Mouse (Mus musculus) embryonic facial prominence, embryonic 12.5 days (tissue): ENCODE measurements around the gene Ikzf3. TPM values are rescaled to one million over a fixed set of nuclear protein-coding genes. Genes with fewer than 3 reads are reported as not detected.

Experiments
- ATAC-seq: fragments of 200-750 bp; cut with Nextera tagmentation; 2 replicates; pipeline ENCODE4 v1.8.0; 2017; ENCODE audit not compliant: insufficient number of reproducible peaks, insufficient read depth, low FRiP score, low TSS enrichment
- H3K27ac ChIP-seq: fragments of 300-500 bp; sonication (generic); 2 replicates; pipeline ENCODE4 v1.5.1; 2016; ENCODE audit warnings: mild to moderate bottlenecking
- H3K27me3 ChIP-seq: fragments of 300-500 bp; sonication (generic); 2 replicates; pipeline ENCODE4 v1.6.1; 2016; ENCODE audit warnings: mild to moderate bottlenecking, moderate library complexity
- H3K36me3 ChIP-seq: fragments of 300-500 bp; sonication (generic); 2 replicates; pipeline ENCODE4 v1.6.1; 2016; ENCODE audit warnings: mild to moderate bottlenecking
- H3K4me1 ChIP-seq: fragments of 300-500 bp; sonication (generic); 2 replicates; pipeline ENCODE4 v1.6.1; 2016
- H3K4me2 ChIP-seq: fragments of 300-500 bp; sonication (generic); replicated peaks from 2 replicates; pipeline ENCODE4 v1.6.1; 2016; ENCODE audit warnings: mild to moderate bottlenecking, moderate library complexity
- H3K4me3 ChIP-seq: fragments of 300-500 bp; sonication (generic); 2 replicates; pipeline ENCODE4 v1.5.1; 2016; ENCODE audit warnings: mild to moderate bottlenecking
- H3K9ac ChIP-seq: fragments of 300-500 bp; sonication (generic); 2 replicates; pipeline ENCODE4 v1.6.1; 2016; ENCODE audit warnings: mild to moderate bottlenecking, moderate library complexity
- H3K9me3 ChIP-seq: fragments of 300-500 bp; sonication (generic); 2 replicates; pipeline ENCODE4 v1.6.1; 2016; ENCODE audit warnings: mild to moderate bottlenecking, moderate library complexity
- WGBS: fragments of 180-500 bp; shearing (Covaris S2); methylation state at CpG from one replicate; pipeline ENCODE4 v1.1.7; 2016; 5-methylcytosine and 5-hydroxymethylcytosine counted together
- polyA plus RNA-seq: library from polyadenylated mRNA; unstranded; fragments of >200 nt; fragmentation: Nextera tagmentation; extraction: Ambion mirVana; gene quantifications from 2 replicates; pipeline ENCODE4 v1.2.1, GENCODE M21; 2016

Ikzf3 gene
- polyA plus RNA-seq, 1 experiment from 2014 or later: 0.47 TPM

DNA sequence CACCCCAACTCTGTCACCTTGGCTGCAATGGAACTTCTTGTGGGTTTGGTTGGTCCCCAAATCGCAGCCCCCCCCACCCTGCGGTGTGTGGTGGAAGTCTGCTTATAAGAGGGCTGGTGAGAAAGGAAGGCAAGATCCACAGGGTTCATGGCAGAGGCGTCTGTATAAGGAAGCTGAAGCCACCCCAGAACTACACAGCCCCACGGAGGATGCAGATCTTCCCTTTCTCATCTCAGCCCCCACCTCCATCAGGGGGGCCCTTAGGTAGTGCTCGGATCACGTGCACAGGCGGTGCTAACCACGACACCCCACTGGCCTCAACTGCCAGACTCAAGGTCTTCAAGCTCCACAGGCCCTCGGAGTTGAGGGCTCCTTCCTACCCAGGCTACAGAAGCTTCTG, 81.9 kb downstream of the Ikzf3 start:
- Histone ChIP-seq H3K4me2 (no peak overlapping the region), H3K9ac (no peak overlapping the region), H3K36me3 (no peaks in the 10 kb centered on the region), H3K4me3 (no peak overlapping the region), H3K27ac (no peak overlapping the region), H3K27me3 (peaks cover 35% of the 10 kb centered on the region), H3K9me3 (no peaks in the 10 kb centered on the region), H3K4me1 (no peaks in the 10 kb centered on the region)
- no peak for ATAC-seq
- 86% methylated on average over 9 of the region's 9 CpGs for WGBS

DNA sequence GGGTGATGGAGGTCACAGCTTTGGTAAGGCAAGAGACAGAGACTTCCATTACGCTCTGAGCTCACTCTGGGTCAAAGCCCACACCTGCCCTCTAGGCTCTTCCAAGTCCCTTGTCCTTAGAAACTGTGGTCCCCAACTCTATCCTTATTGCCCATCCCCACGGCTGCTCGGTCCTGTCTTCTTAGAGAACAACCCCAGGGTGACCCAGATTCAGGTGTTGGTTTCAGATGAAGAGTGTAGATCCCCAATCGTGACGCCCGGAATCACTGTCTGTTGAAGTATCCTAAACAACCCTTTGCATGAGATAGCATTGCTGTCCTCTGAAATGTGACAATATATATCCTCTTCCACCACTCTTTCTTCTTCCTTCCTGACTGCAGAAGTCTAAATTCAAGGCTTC, 83.6 kb downstream of the Ikzf3 start:
- 91% methylated on average over 6 of the region's 6 CpGs for WGBS
- Histone ChIP-seq H3K27me3 (peaks cover 47% of the 10 kb centered on the region), H3K4me2 (no peak overlapping the region), H3K27ac (no peak overlapping the region), H3K9ac (no peak overlapping the region), H3K4me3 (no peak overlapping the region), H3K9me3 (no peaks in the 10 kb centered on the region), H3K4me1 (0 out of 2 replicates have a peak, but pooled peaks cover 2% of the 10 kb centered on the region), H3K36me3 (no peaks in the 10 kb centered on the region)
- ATAC-seq: no peak

DNA sequence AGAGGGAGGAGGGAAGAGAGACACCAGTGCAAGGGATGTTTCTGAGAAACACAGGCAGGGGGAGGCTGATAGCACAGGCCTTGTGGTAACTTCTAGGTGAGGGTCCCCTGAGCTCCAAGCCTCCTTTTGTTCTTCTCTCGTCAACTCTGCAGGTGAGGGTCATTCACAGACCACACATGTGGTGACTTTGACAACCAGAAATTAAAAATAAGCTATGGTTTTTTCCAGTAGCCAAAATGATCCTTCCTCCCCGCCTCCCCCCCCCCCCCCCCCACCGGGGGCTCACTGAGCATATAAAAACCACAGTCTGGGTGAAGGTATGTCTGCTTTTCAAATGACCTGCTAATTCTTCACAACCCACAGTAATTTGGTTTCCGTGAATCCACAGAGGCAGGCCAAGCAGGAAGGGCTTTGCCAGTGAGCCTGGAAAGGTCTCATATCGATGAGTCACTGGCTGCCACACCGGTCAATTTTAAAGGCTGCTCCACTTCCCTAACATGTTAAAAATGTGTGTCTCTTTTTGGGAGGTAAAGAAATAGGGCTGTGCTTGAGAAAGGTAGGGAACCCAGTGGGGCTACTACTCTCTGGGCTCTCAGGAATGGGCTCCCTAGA, 84.6 kb downstream of the Ikzf3 start:
- no peaks in the 10 kb centered on the region for H3K36me3 ChIP-seq
- no peaks in the 10 kb centered on the region for H3K9me3 ChIP-seq
- H3K4me3 ChIP-seq: no peak overlapping the region
- no peak overlapping the region for H3K4me2 ChIP-seq
- ATAC-seq: no peak
- WGBS: 66% methylated on average over 6 of the region's 6 CpGs
- H3K4me1 ChIP-seq: 0 out of 2 replicates have a peak, but pooled peaks cover 5% of the 10 kb centered on the region
- no peak overlapping the region for H3K9ac ChIP-seq
- H3K27ac ChIP-seq: no peak overlapping the region
- peaks cover 47% of the 10 kb centered on the region for H3K27me3 ChIP-seq

DNA sequence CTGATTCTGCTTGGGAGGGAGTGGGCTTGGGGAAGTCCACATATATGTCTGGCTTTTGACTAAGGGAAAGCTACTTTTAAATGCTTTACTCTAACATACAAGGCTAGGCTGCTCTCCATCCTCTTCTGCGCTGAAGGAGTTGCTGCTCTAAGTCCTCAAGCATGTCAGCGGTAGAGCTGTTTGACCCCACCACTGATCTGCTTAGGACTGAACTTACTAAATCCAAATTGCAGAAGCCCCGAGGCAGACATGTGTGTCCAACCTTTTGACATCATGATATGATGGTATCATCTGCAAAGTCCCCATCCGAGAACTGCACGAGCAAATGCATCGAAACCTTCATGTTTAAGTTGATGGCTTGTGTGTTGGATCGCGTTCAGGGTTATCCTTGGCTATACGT, 86.0 kb downstream of the Ikzf3 start:
- H3K9ac ChIP-seq: no peak overlapping the region
- 0 out of 2 replicates have a peak, but pooled peaks cover 5% of the 10 kb centered on the region for H3K4me1 ChIP-seq
- no peak overlapping the region for H3K4me3 ChIP-seq
- no peaks in the 10 kb centered on the region for H3K36me3 ChIP-seq
- H3K27me3 ChIP-seq: peaks cover 50% of the 10 kb centered on the region
- 80% methylated on average over 9 of the region's 9 CpGs for WGBS
- H3K9me3 ChIP-seq: no peaks in the 10 kb centered on the region
- no peak overlapping the region for H3K27ac ChIP-seq
- no peak overlapping the region for H3K4me2 ChIP-seq
- ATAC-seq: no peak

DNA sequence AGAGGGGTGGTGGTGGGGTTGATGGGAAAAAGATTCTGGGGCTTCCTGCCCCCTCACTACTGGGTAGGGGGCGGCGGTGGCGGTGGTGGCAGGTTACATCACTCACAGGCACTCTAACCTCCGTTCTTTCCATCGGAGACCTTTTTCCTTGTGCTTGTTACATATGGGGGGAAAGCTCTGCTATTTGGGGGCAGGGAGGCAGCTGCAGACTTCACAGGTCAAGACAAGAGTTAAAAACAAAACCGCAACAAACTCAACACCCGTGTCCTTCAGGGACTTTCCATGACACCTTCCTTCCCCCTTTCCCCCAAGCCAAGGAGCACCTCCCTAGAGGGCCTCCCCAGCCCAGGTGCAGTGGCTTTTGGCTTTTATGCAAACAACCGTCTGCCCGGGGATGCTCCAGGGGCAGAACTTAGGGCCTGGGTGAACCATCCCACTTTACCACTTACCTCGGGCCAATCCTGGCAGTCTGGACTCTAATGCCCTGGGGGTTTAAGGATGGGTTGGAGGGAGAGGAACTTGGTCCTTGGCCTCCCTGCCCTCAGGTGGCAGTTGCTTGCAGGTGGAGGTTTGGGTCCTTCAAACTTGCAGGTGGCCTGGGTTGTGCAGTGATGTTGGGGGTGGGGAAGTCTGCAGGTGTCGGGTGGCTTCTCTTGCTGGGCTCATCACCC, 86.6 kb downstream of the Ikzf3 start:
- Histone ChIP-seq H3K27me3 (peaks cover 47% of the 10 kb centered on the region), H3K4me1 (0 out of 2 replicates have a peak, but pooled peaks cover 5% of the 10 kb centered on the region), H3K27ac (no peak overlapping the region), H3K9ac (no peak overlapping the region), H3K9me3 (no peaks in the 10 kb centered on the region), H3K4me2 (no peak overlapping the region), H3K36me3 (no peaks in the 10 kb centered on the region), H3K4me3 (no peak overlapping the region)
- no peak for ATAC-seq
- 16% methylated on average over 11 of the region's 11 CpGs for WGBS

DNA sequence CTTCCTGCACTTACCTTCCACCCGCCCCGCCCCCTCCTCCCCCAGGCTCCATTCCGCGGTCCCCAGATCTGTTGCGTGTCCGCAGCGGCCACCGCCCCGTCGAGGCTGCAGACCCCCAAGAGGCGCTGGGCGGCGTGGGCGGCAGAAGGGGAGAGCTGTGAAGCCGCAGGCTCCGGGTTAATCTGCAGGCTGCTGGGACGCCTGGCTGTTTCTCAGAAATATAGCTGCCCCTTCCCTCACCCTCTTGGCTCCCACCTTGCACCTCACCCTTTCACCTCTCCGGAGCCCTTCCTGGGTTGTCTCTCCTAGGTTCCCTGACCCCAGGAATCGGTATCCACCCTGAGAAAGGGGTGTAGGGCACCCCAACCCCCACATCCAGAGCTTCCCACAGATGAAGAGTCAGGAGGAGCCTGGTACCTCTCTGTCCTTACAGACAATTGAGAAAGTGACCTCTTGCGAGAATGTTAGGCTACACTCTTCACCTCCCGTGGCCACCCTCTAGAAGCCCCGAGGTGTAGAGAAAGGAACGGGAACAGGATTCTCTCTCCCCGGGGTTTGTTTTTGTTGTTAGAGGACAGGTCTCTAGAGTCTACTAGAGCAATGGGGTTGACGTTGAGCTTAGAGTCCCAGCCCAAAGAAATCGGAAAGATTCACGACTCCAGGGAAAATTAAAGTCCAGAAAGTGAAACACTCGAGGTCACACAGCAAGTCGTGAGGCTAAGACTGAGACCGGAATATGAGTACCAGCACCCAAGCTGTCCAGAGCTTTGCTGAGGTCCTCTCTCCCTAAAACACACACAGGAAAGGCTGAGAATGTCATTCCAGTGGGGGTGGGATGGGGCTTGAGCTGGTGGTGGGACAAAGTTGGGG, 87.5 kb downstream of the Ikzf3 start:
- H3K9ac ChIP-seq: peak overlapping the region; percentile 51; the same call in 1 of the 2 replicates
- no peak for ATAC-seq
- no peaks in the 10 kb centered on the region for H3K36me3 ChIP-seq
- peak overlapping the region; percentile 47 for H3K4me3 ChIP-seq
- H3K9me3 ChIP-seq: no peaks in the 10 kb centered on the region
- H3K4me1 ChIP-seq: 0 out of 2 replicates have a peak, but pooled peaks cover 5% of the 10 kb centered on the region
- peaks cover 46% of the 10 kb centered on the region for H3K27me3 ChIP-seq
- 2% methylated on average over 30 of the region's 30 CpGs for WGBS
- no peak overlapping the region for H3K27ac ChIP-seq
- peak overlapping the region; percentile 67 for H3K4me2 ChIP-seq

DNA sequence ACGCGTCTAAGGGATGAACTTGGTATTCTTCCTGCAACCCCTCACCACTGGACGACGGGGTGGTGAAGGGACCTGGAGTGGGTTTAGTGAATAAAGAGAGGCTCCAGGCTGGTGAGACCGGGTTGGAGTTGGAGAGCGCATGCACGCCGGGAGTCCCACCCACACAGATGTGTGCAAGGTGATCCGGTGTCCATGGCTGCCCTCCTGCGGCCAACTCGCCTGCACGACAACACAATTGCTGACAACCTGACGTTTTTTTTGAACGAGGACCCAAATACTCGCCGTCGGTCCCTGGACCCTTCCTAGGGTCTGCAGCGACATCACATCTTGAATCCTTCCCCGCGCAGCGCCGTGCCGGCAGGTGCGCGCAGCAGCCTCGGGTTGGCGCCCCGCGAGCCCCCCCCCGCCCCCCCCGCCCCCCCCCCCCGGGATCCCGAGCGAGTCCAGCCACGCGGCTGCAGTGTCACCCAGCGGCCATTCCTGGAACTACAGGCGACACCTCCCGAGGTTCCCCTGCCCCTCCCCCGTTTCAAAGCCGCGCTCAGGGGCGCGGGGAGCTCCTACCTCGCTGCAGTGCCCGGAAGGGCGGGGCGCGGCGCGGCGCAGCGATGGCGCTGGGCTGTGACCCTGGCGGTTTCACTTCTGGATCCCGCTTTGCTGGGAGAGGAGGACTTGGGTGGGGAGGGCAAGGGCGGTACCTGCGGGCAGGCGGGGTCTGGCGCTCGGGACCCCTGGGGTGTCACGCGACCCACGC, 88.3 kb downstream of the Ikzf3 start:
- H3K4me1 ChIP-seq: 0 out of 2 replicates have a peak, but pooled peaks cover 5% of the 10 kb centered on the region
- peak; percentile 80 for ATAC-seq
- H3K27ac ChIP-seq: peak overlapping the region; percentile 41; the same call in 1 of the 2 replicates
- no peaks in the 10 kb centered on the region for H3K36me3 ChIP-seq
- peak overlapping the region; percentile 47 for H3K4me3 ChIP-seq
- H3K9me3 ChIP-seq: no peaks in the 10 kb centered on the region
- peak overlapping the region; percentile 51; the same call in 1 of the 2 replicates for H3K9ac ChIP-seq
- H3K4me2 ChIP-seq: peak overlapping the region; percentile 67
- WGBS: 0% methylated on average over 40 of the region's 64 CpGs
- H3K27me3 ChIP-seq: peaks cover 46% of the 10 kb centered on the region

DNA sequence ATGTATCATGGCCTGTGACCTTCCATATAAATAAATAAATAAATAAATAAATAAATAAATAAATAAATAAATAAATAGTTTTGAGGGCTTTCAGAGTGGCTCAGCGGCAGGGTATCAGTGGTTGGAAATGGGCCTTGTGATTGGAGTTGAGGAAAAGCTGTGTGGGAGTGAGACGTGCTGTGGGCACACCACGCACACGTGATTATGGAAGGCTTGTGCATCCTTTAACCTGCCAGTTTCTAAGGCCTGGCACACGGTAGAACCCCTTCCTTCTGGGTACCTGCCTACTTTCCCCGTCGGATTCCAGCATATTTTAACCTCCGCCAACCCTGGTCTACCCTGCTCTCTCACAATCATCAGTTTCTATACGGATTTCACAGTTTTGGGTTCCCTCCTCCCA, 88.9 kb downstream of the Ikzf3 start:
- peak overlapping the region; percentile 51; the same call in 1 of the 2 replicates for H3K9ac ChIP-seq
- peak overlapping the region; percentile 47 for H3K4me3 ChIP-seq
- ATAC-seq: no peak
- H3K27me3 ChIP-seq: peaks cover 40% of the 10 kb centered on the region
- 0 out of 2 replicates have a peak, but pooled peaks cover 5% of the 10 kb centered on the region for H3K4me1 ChIP-seq
- no peaks in the 10 kb centered on the region for H3K9me3 ChIP-seq
- H3K4me2 ChIP-seq: peak overlapping the region; percentile 67
- H3K27ac ChIP-seq: 0 out of 2 replicates have a peak overlapping the region, but pooled peaks have one; percentile 41
- no peaks in the 10 kb centered on the region for H3K36me3 ChIP-seq
- 26% methylated on average over 9 of the region's 9 CpGs for WGBS

DNA sequence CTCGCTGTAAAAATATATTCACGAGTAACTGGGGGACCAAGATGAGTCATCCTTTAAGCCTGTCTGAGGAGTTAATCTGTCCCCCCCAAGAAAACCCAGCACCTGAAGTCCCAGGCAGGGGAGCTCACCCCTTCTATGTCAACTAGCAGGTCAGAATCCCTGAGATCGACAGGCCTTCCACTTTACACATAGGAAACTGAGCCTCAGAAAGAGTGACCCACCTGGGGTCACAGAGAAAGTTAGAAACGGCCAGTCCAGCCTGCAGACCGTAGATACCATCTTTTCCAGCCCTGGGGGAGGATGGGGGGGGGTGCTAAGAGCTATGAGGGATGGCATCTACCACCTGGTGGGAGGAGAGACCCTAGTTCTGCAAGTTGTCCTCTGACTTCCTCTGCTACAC, 89.3 kb downstream of the Ikzf3 start:
- Histone ChIP-seq H3K9ac (no peak overlapping the region), H3K27me3 (peaks cover 36% of the 10 kb centered on the region), H3K9me3 (no peaks in the 10 kb centered on the region), H3K4me3 (no peak overlapping the region), H3K36me3 (no peaks in the 10 kb centered on the region), H3K4me1 (0 out of 2 replicates have a peak, but pooled peaks cover 5% of the 10 kb centered on the region), H3K4me2 (no peak overlapping the region), H3K27ac (no peak overlapping the region)
- WGBS: 68% methylated on average over 5 of the region's 5 CpGs
- no peak for ATAC-seq

DNA sequence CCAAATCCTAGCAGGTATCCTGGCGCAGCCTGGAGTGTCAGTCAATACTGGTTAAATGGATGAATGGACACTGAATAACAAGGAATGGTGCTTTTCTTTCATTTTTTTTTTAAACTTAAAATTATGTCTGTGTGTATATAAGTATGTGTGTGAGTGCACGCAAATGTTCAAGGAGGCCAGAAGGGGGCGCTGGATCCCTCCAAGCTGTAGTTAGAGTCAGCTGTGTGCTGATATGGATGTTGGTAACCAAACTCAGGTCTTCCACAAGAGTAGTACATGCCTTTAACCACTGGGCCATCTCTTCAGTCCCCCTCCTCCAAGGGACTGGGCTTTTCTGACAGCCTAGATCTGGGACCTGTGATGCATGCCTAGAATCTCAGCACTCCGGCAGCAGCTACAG, 90.3 kb downstream of the Ikzf3 start:
- H3K36me3 ChIP-seq: no peaks in the 10 kb centered on the region
- 77% methylated on average over 4 of the region's 4 CpGs for WGBS
- no peaks in the 10 kb centered on the region for H3K9me3 ChIP-seq
- H3K27ac ChIP-seq: no peak overlapping the region
- no peak for ATAC-seq
- H3K27me3 ChIP-seq: peaks cover 37% of the 10 kb centered on the region
- no peak overlapping the region for H3K4me2 ChIP-seq
- 0 out of 2 replicates have a peak, but pooled peaks cover 5% of the 10 kb centered on the region for H3K4me1 ChIP-seq
- no peak overlapping the region for H3K9ac ChIP-seq
- no peak overlapping the region for H3K4me3 ChIP-seq
